Mouse (Mus musculus) skeletal muscle tissue, postnatal 0 days (tissue): ENCODE results near the gene Slc7a3. TPM values are rescaled to one million over a fixed set of nuclear protein-coding genes. Genes with fewer than 3 reads are reported as not detected.

ENCODE experiments used
- polyA plus RNA-seq: library from polyadenylated mRNA; unstranded; fragments of >200 nt; fragmentation: Nextera tagmentation; extraction: Ambion mirVana; gene quantifications from 2 replicates; pipeline ENCODE4 v1.2.1, GENCODE M21; 2015

The Slc7a3 gene
- polyA plus RNA-seq = 0.11 and 0.14 TPM in 2 replicates

GRCm38 (mm10) chrX:101085920-101086319, at the start of gene Slc7a3:
Gene Slc7a3, minus strand, starts transcription at chrX:101086020.

GRCm38 (mm10) chrX:101059541-101059940, 26.3 kb downstream of the Slc7a3 start, which contains the start of gene Tex11:
Gene Tex11, minus strand, starts transcription at chrX:101059667.

Other genes starting within 250 kb of the Slc7a3 start
- gene Tex11, start 26.4 kb downstream of the Slc7a3 start, polyA plus RNA-seq = not detected in 2 replicates
- 33.3 and 36.4 TPM in 2 replicates for gene Snx12, start 136.5 kb upstream of the Slc7a3 start, polyA plus RNA-seq
- 3.1 and 3.7 TPM in 2 replicates for gene Foxo4, start 168.5 kb upstream of the Slc7a3 start, polyA plus RNA-seq
- not detected in 2 replicates for gene Gm614, start 178.0 kb upstream of the Slc7a3 start, polyA plus RNA-seq
- 11.1 and 14.7 TPM in 2 replicates for gene Il2rg, start 182.2 kb upstream of the Slc7a3 start, polyA plus RNA-seq
- gene Gm20489, start 183.0 kb upstream of the Slc7a3 start, polyA plus RNA-seq = not detected in 2 replicates
- 14.7 and 19.2 TPM in 2 replicates for gene Med12, start 188.0 kb upstream of the Slc7a3 start, polyA plus RNA-seq
- 1.1 and 1.4 TPM in 2 replicates for gene Nlgn3, start 213.1 kb upstream of the Slc7a3 start, polyA plus RNA-seq